Mouse (Mus musculus) lung, postnatal 0 days (tissue): ENCODE measurements around the gene Cd101. TPM values are rescaled to one million over a fixed set of nuclear protein-coding genes. Genes with fewer than 3 reads are reported as not detected.

ENCODE experiments used
- ATAC-seq: fragments of 200-750 bp; cut with Nextera tagmentation; 2 replicates; pipeline ENCODE4 v1.8.0; 2017; ENCODE audit warnings: moderate library complexity
- DNase-seq: peaks from one replicate; pipeline ENCODE4 v3.0.0-alpha.2; 2016; ENCODE audit warnings: low spot score
- H3K27ac ChIP-seq: fragments of 300-500 bp; sonication (generic); 2 replicates; pipeline ENCODE4 v1.5.1; 2014; ENCODE audit warnings: antibody characterized with exemption, mild to moderate bottlenecking, low read length, mixed read lengths
- H3K27me3 ChIP-seq: fragments of 300-500 bp; sonication (generic); replicated peaks from 2 replicates; pipeline ENCODE4 v1.6.1; 2014; ENCODE audit warnings: low read length, mixed read lengths; ENCODE audit not compliant: insufficient read depth
- H3K36me3 ChIP-seq: fragments of 300-500 bp; sonication (generic); 2 replicates; pipeline ENCODE4 v1.6.1; 2014; ENCODE audit warnings: low read length, mixed read lengths; ENCODE audit not compliant: insufficient read depth
- H3K4me1 ChIP-seq: fragments of 300-500 bp; sonication (generic); 2 replicates; pipeline ENCODE4 v1.6.1; 2014; ENCODE audit warnings: antibody characterized with exemption, low read depth, low read length, mixed read lengths; ENCODE audit not compliant: insufficient read depth
- H3K4me2 ChIP-seq: fragments of 300-500 bp; sonication (generic); replicated peaks from 2 replicates; pipeline ENCODE4 v1.6.1; 2014; ENCODE audit warnings: low read depth, mild to moderate bottlenecking, low read length, moderate library complexity, mixed read lengths
- H3K4me3 ChIP-seq: fragments of 300-500 bp; sonication (generic); 2 replicates; pipeline ENCODE4 v1.5.1; 2014; ENCODE audit warnings: low read depth, low read length
- H3K9ac ChIP-seq: fragments of 300-500 bp; sonication (generic); replicated peaks from 2 replicates; pipeline ENCODE4 v1.6.1; 2014; ENCODE audit warnings: low read depth, mild to moderate bottlenecking
- H3K9me3 ChIP-seq: fragments of 300-500 bp; sonication (generic); 2 replicates; pipeline ENCODE4 v1.6.1; 2016; ENCODE audit warnings: low read length, mixed read lengths
- CTCF ChIP-seq: IDR thresholded peaks from 2 replicates; pipeline ENCODE4 v1.5.1; 2016; ENCODE audit warnings: antibody characterized with exemption, mild to moderate bottlenecking
- EP300 ChIP-seq: IDR thresholded peaks from 2 replicates; pipeline ENCODE4 v1.6.1; 2016; ENCODE audit warnings: antibody characterized with exemption, mild to moderate bottlenecking, control low read depth
- WGBS: fragments of 180-500 bp; shearing (Covaris S2); extraction: QIAGEN DNeasy Blood & Tissue Kit; methylation state at CpG from one replicate; pipeline ENCODE4 v1.1.7; 2014; 5-methylcytosine and 5-hydroxymethylcytosine counted together
- polyA plus RNA-seq: library from polyadenylated mRNA; unstranded; fragments of >200 nt; fragmentation: Nextera tagmentation; extraction: Ambion mirVana; gene quantifications from 2 replicates; pipeline ENCODE4 v1.2.1, GENCODE M21; 2015

Cd101 gene
- polyA plus RNA-seq, 1 experiment from 2014 or later: 0.90 TPM

DNA sequence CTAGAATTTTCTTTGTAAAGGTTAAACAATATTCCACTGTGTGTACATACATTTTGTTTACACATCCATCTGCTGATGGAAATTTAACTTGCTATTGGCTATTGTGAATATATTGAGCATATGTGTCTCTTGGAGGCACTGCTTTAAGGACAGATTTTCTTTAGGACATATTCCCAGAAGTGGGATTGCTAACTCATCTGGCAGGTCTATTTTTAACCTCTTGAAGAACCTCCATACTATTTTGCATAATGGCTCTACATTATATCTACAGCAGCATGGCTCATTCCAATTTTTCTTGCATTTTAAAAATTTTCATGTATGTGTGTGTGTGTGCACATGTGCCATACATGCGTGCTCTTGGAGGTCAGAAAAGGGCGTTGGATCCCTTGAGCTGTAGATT is 6.6 kb upstream of the Cd101 start:
- no peak for TF ChIP-seq EP300
- no peak for TF ChIP-seq CTCF
- no peak overlapping the region for H3K4me3 ChIP-seq
- ATAC-seq (no peak), DNase-seq (no peak)
- H3K4me2 ChIP-seq: no peak overlapping the region
- H3K4me1 ChIP-seq: peaks cover 4% of the 10 kb centered on the region; the same call in 1 of the 2 replicates
- H3K27ac ChIP-seq: no peak overlapping the region
- H3K36me3 ChIP-seq: no peaks in the 10 kb centered on the region
- H3K9ac ChIP-seq: no peak overlapping the region
- WGBS: 98% methylated on average over 2 of the region's 2 CpGs
- no peaks in the 10 kb centered on the region for H3K27me3 ChIP-seq
- no peaks in the 10 kb centered on the region for H3K9me3 ChIP-seq

DNA sequence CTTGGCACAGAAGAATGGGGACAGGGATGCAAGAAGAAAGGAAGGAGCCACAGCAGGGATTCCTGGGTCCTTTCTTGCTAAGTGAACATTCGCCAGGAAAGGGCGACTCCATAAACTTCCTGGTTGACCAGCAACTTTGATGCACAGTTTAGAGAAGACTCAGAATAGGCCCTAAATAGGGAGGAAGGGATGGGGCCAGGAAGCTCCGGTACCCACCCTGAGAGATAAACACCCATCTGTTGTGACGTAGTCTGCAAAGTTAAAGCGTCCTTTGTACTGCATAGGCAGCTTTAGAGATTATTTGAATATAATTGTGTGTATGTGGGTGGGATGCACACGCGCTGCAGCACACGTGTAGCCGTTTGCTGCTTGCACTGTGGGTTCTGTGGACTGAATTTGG is 5.2 kb upstream of the Cd101 start:
- Histone ChIP-seq H3K36me3 (no peaks in the 10 kb centered on the region), H3K4me3 (no peak overlapping the region), H3K9me3 (no peaks in the 10 kb centered on the region), H3K27ac (peak overlapping the region; percentile 62; the same call in 1 of the 2 replicates), H3K4me2 (no peak overlapping the region), H3K27me3 (no peaks in the 10 kb centered on the region), H3K4me1 (peaks cover 4% of the 10 kb centered on the region; the same call in 1 of the 2 replicates), H3K9ac (no peak overlapping the region)
- peak; percentile 43 for DNase-seq
- TF ChIP-seq CTCF (no peak), EP300 (peak; percentile 84)
- WGBS: 70% methylated on average over 9 of the region's 9 CpGs
- ATAC-seq: peak; percentile 84

DNA sequence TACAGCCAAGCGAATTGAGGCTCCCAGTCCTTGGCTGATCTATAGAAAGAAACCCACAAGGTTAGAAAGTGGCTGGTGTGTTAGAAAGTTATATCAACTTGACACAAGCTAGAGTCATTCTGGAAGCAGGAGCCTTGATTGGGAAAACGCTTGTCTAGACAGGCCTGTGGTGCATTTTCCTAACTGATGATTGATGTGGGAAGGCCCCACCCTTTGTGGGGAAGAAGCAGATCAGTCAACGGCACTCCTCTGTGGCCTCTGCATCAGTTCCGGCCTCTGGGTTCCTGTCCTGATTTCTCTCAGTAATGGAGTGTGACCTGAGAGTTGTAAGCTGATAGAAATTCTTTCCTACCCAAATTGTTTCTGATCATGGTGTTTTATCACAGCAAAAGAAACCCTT is 4.3 kb upstream of the Cd101 start:
- TF ChIP-seq CTCF (no peak), EP300 (peak; percentile 60; the same call in 1 of the 2 replicates)
- Histone ChIP-seq H3K4me2 (no peak overlapping the region), H3K27me3 (no peaks in the 10 kb centered on the region), H3K9ac (no peak overlapping the region), H3K4me3 (no peak overlapping the region), H3K27ac (peak overlapping the region; percentile 62; the same call in 1 of the 2 replicates), H3K36me3 (no peaks in the 10 kb centered on the region), H3K4me1 (peaks cover 4% of the 10 kb centered on the region; the same call in 1 of the 2 replicates), H3K9me3 (no peaks in the 10 kb centered on the region)
- WGBS: 36% methylated on average over 4 of the region's 4 CpGs
- peak; percentile 60 for ATAC-seq
- DNase-seq: peak; percentile 61

DNA sequence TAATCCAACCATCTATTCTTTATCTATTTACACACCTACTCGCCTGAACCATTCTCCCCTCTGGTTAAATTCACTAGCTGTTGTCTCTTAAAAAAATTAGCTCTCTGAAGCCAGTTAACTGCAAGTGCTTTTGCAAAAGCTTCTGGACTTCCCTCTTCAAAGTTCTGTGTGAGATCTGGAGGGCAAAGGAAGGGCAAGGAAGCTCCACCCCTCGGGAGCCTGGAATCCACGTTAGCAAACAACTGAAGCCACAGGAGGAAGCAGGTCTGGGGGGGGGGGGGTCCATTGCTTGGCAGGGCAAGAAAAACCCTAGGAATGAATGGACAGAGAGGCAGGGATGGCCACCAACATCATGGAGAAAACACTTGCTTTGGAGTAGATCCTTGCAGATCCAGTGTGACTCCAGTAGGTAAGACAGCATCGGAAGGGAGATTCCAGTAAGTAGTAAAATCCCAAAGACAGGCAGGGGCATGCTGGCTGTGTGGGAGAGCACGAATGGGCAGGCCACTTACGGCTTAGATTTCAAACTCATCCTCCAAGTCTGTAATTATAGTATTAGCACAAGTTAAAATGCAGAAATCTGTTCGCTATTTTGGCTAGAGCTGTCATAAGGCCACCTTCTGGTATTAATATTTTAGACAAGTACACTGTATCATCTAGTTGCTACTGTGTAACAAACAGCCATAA is 2.2 kb upstream of the Cd101 start:
- ATAC-seq: 0 out of 2 replicates have a peak, but pooled peaks have one; percentile 20
- no peaks in the 10 kb centered on the region for H3K36me3 ChIP-seq
- H3K4me1 ChIP-seq: peaks cover 4% of the 10 kb centered on the region; the same call in 1 of the 2 replicates
- no peak overlapping the region for H3K27ac ChIP-seq
- WGBS: 45% methylated on average over 7 of the region's 7 CpGs
- H3K4me3 ChIP-seq: no peak overlapping the region
- peak; percentile 68 for DNase-seq
- H3K9me3 ChIP-seq: no peaks in the 10 kb centered on the region
- no peak overlapping the region for H3K9ac ChIP-seq
- H3K4me2 ChIP-seq: no peak overlapping the region
- no peak for TF ChIP-seq EP300
- TF ChIP-seq CTCF: no peak
- no peaks in the 10 kb centered on the region for H3K27me3 ChIP-seq

DNA sequence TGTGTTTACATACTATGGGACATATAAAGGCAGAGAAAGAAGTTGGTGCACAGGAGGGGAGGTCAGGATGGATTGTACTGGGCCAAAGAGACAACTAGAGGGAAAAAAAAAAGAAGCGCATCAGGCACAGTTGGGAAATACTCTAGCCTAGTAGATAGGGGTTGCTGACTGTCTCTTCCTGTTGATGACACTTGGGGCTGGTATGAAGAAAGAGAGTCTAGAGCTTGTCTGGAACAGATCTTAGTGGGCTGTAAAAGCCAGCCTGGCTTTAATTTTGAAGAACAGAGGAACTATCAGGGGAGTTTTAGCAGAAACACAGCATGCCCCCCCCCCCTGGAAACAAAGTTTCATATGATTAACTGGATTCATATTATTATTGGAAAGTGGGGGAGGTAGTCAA is 1.3 kb upstream of the Cd101 start:
- WGBS: 96% methylated on average over 1 of the region's 1 CpGs
- H3K27ac ChIP-seq: peak overlapping the region; percentile 57
- DNase-seq (peak; percentile 68), ATAC-seq (no peak; the same call in 1 of the 2 replicates)
- no peaks in the 10 kb centered on the region for H3K36me3 ChIP-seq
- H3K9ac ChIP-seq: no peak overlapping the region
- H3K4me2 ChIP-seq: no peak overlapping the region
- TF ChIP-seq EP300 (no peak), CTCF (no peak)
- H3K4me3 ChIP-seq: no peak overlapping the region
- H3K27me3 ChIP-seq: no peaks in the 10 kb centered on the region
- peaks cover 4% of the 10 kb centered on the region; the same call in 1 of the 2 replicates for H3K4me1 ChIP-seq
- H3K9me3 ChIP-seq: no peaks in the 10 kb centered on the region

DNA sequence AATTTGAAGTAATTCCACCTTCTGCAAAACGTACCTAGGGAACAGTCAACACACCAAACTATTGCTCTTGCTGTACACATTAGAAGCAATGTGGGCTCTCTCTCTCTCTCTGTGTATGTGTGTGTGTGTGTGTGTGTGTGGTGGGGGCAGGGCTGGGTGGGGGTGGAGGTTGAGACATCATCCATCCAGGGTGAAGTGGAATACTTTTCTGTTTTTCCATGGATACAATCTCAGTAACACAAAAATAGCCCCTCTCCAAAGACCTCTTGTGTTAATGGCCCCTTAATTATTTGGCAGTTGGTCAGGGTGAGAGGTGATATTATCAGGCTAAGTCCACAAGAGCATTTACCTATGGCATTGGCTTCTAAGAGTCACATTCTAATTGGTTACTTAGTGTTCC is 2.6 kb downstream of the Cd101 start:
- H3K36me3 ChIP-seq: no peaks in the 10 kb centered on the region
- no peaks in the 10 kb centered on the region for H3K27me3 ChIP-seq
- H3K4me2 ChIP-seq: no peak overlapping the region
- no peaks in the 10 kb centered on the region; the same call in 1 of the 2 replicates for H3K4me1 ChIP-seq
- WGBS: 39% methylated on average over 1 of the region's 1 CpGs
- peak; percentile 63 for DNase-seq
- no peak overlapping the region for H3K4me3 ChIP-seq
- H3K9ac ChIP-seq: no peak overlapping the region
- no peak overlapping the region for H3K27ac ChIP-seq
- peak; percentile 85 for ATAC-seq
- TF ChIP-seq CTCF (no peak), EP300 (peak; percentile 76)
- no peaks in the 10 kb centered on the region for H3K9me3 ChIP-seq
